Mouse (Mus musculus) gastrocnemius, postnatal 25 days (tissue): ENCODE results near the gene Ttll11. TPM values are rescaled to one million over a fixed set of nuclear protein-coding genes. Genes with fewer than 3 reads are reported as not detected.

Experiments used
- DNase-seq: peaks from one replicate; pipeline ENCODE4 v3.0.0; 2022
- total RNA-seq, 2 experiments: library from RNA; stranded (reverse); gene quantifications; 1 replicate in 1 of 2; 2 replicates in 1 of 2; pipeline ENCODE4 v1.2.3; 2021

The Ttll11 gene
- total RNA-seq, 2 experiments from 2014 or later = 1.9 to 2.7 TPM

- DNase-seq = no peak
Measured at GRCm38 (mm10) chr2:35852164-35852509, 127.6 kb downstream of the Ttll11 start.

DNA sequence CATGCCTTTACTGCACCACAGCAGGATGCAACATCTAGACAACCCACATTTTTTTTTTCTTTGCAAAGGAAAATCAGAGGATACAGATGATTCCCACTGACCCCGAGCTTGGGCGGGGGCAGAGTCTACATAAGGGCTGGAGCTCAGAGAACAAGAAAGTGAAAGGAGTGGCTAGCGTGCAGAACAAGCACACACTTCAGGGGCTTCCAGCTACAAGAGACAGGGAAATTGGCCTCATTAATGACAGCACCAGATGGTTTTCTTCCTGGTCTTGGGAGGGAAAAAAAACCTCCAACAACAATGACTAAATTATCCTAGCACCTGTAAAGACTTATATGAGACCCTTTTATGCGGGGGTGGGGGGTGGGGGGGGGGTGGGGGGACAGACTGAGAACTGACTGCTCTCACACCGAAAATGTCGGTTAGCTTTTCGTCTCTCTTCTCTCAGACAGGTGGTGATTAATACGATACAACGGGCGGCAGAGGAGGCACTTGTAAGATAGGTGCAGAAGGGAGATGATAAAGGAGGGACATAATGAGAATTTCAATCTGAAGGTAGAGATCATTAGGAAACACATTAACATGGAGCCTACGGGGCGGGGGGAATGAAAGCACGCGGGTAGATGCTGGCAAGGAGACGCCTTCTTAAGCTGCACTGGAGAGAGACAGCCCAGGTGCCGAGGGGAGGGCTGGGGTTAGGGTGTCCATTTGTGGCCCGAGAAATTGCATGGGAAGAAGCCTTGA, 128.1 kb downstream of the Ttll11 start:
- no peak for DNase-seq

GRCm38 (mm10) chr2:35849632-35850230, 130.0 kb downstream of the Ttll11 start:
- DNase-seq = no peak

- DNase-seq = peak; percentile 20
Measured at GRCm38 (mm10) chr2:35845611-35846504, 133.9 kb downstream of the Ttll11 start.

- no peak for DNase-seq
Measured at GRCm38 (mm10) chr2:35843896-35844690, 135.6 kb downstream of the Ttll11 start.

- no peak for DNase-seq
Measured at GRCm38 (mm10) chr2:35842780-35843474, 136.8 kb downstream of the Ttll11 start.

DNA sequence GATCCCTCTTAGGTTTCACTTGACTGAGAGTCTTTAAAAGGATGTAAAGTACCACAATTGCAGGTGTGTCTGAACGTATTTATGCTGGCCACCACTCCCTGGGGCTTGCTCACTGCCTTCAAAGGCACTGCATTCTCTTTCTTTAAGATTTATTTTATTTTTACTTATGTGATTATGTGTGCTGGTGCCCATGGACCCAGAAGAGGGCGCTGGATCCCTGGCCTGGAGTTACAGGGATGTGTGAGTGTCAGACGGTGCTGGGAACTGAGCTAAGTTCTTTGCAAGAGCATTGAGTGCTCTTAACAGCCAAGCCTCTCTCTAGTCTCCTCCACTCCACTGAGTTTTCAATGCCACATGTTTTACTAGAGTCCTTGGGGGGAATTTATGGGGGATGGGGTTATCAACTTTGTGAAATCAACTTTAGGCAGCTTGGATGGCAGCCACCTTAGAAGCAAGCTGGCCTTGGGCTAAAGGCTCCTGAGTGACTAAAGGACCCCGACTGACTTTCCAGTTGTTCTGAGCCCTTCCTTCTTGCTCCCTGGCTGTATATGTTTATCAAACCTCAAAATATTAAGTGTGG, 137.8 kb downstream of the Ttll11 start:
- DNase-seq = no peak

- no peak for DNase-seq
Measured at GRCm38 (mm10) chr2:35840956-35841816, 138.5 kb downstream of the Ttll11 start.

DNA sequence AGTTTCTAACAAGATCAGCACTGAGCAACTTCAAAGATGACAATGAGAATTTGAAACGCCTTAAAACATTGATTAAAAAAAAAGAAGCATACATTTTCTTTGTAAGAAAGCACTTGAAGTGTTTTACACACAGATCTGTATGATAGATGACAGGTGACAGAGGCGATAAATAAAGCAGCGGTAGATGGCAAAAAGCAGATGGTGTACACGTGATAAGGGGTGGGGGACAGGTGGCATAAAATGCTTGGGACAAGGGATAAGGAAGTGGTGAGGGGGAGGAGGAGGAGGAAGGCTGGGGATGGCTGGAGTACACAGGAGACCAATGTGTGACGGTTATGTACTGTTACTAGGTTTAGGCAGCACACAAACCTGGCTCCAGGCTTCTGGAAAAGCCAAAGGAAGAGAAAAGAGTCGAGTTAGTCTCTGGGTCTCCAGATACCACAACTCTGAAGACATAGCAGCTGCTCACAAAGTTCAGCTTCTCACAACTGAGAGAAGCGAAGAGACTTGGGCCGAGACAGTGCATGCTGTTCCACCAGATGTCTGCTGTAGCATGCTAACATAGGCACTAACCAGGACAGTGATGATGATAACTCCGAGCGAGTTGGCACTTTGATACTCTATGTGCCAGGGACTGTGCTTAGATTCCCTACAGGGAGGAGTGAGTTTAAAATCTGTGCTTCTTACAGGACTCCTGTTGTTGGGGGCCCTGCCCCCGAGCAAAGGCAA, 140.8 kb downstream of the Ttll11 start:
- DNase-seq = no peak

GRCm38 (mm10) chr2:35834198-35834913, 145.4 kb downstream of the Ttll11 start:
- no peak for DNase-seq

GRCm38 (mm10) chr2:35833546-35833945, 146.2 kb downstream of the Ttll11 start:
- DNase-seq = no peak

DNA sequence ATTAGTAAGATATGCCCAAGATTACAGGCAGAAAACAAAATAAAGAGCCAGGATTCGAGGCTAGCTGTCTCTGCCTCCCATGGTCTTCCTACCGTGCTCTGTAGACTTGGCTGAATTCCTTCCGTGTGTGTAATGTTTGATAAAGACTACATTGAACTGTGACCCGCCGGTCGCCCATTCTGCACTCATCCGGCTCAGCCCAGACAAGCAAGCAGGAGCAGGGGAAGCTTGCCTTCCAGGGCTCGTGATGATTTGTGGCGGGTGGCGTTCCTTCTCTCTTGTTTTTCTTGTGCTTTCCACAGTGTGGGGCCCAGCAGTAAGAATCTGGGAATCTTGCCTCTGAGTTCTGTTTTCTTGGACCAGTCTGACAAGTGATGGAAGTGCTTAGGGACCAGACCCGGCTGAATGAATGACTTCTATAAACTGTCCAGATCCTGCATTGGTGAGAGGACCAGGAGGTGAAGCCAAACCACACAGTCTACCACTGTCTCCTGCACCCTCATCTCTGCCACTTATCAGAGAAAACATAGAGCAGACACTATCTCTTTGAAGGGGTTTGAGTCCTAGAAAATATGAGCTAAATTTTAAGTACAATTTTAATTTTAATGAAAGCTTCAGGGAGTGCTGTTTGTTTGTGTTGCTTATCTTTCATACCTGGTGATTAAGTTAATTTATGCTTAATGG, 146.8 kb downstream of the Ttll11 start:
- no peak for DNase-seq

GRCm38 (mm10) chr2:35831904-35832581, 147.7 kb downstream of the Ttll11 start:
- DNase-seq = no peak

- DNase-seq = no peak
Measured at GRCm38 (mm10) chr2:35830966-35831903, 148.5 kb downstream of the Ttll11 start.

DNA sequence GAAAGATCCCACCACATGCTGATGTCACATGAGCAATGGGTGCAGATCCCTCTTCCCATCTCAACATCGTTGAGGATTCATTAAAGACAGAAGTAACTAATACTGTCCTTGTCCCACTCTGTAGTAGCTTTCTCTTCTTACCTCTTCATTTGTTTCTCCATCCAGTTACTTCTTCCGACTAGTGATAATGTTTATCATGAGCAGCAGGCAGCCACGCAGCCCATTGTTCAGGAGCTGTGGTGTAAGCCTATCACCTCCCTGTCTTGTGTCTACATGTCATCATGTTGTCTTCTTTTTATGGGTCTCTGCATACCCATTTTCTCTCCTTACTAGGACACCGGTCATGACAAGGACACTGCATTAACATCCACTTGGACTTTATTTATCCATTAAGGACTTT, 150.6 kb downstream of the Ttll11 start:
- DNase-seq = no peak

GRCm38 (mm10) chr2:35827886-35828285, 151.8 kb downstream of the Ttll11 start:
- DNase-seq = no peak
